29 mouse cellular contexts compared by ENCODE assay signal in the genomic region with DNA sequence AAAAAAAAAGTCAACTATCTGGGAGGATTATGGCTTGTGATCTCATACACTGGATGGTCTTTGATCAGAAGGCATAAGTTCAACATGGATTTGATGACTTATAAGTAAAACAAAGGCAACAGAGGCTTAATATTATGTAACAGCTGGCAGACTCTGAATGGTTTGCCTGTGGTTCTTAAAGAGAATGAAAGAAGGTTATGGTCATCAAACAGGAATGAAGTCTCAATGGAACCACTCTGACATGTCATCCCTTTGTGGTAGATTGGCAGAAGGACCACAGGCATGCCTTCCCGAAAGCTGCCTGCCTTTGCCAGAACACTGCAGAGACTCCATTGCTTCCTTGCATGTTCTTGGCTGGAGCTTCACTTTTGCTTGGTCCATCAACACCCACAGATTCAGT.
DNase-seq lines count a peak whose midpoint lies in the region; ATAC-seq and TF ChIP-seq lines count a peak whose summit lies in the region.
"Had no signal": no experiment of that assay in that cellular context is flagged by ENCODE, and none has a peak within 500 bp of the region (broad histone marks: within the 10 kb centered on the region; RNA-seq: fewer than 3 reads in every experiment).

No protein-coding gene starts in this region.

- TF ChIP-seq CTCF in C2C12 (IDR thresholded peaks at IDR 0.05; ENCODE audit: control insufficient read depth, insufficient read depth, insufficient read length) = no peak
- TF ChIP-seq CTCF in Patski (IDR thresholded peaks at IDR 0.05) = no peak
- no peak for TF ChIP-seq CTCF in gastrocnemius, adult 2 months (IDR thresholded peaks at IDR 0.05)

- H3ac ChIP-seq in C2C12 (ENCODE audit: control insufficient read depth, insufficient read length, low read depth) = no peak overlapping the region

- H3K27me3 ChIP-seq in C2C12 (ENCODE audit: control insufficient read depth, insufficient read depth, insufficient read length) (no peaks in the 10 kb centered on the region), Patski (no peaks in the 10 kb centered on the region)
- H3K27me3 ChIP-seq: CH12.LX; embryonic facial prominence, embryonic 13.5 days; heart, embryonic 12.5 days; heart, embryonic 15.5 days; hindbrain, embryonic 15.5 days; intestine, embryonic 15.5 days had no signal

- H3K79me3 ChIP-seq in C2C12 (ENCODE audit: low read depth) = no peaks in the 10 kb centered on the region

- H3K4me3 ChIP-seq in C2C12 (ENCODE audit: insufficient read depth, poor library complexity, severe bottlenecking) = no peak overlapping the region
- H3K4me3 ChIP-seq in gastrocnemius, adult 2 months = no peak overlapping the region
- H3K4me3 ChIP-seq: embryonic facial prominence, embryonic 10.5 days; embryonic facial prominence, embryonic 13.5 days; erythroblast, embryonic 14.5 days; heart, embryonic 12.5 days; heart, embryonic 15.5 days; hindbrain, embryonic 15.5 days; intestine, embryonic 15.5 days had no signal

- no peaks in the 10 kb centered on the region for H3K36me3 ChIP-seq in C2C12 (ENCODE audit: control insufficient read depth, insufficient read depth)
- H3K36me3 ChIP-seq: embryonic facial prominence, embryonic 10.5 days; embryonic facial prominence, embryonic 13.5 days; G1E; heart, embryonic 12.5 days; heart, embryonic 15.5 days; hindbrain, embryonic 15.5 days; intestine, embryonic 15.5 days had no signal

- no peaks in the 10 kb centered on the region for H3K79me2 ChIP-seq in C2C12 (ENCODE audit: control insufficient read depth, insufficient read depth)

- no peak overlapping the region for H3K27ac ChIP-seq in gastrocnemius, adult 2 months
- H3K27ac ChIP-seq: embryonic facial prominence, embryonic 10.5 days; embryonic facial prominence, embryonic 13.5 days; heart, embryonic 15.5 days; hindbrain, embryonic 15.5 days; intestine, embryonic 15.5 days had no signal

- CTCF ChIA-PET in Patski (lab: Charles Lee) = interaction anchor here (1.0 to 1.8 kb wide), 2 partner anchors 34 to 49 kb away, joined by 3 to 7 read pairs; no protein-coding TSS in a partner anchor

- peak; percentile 11 for DNase-seq in 3134 (ENCODE audit: extremely low read depth, insufficient read length, low spot score)
- DNase-seq in Patski (ENCODE audit: low read depth, low spot score) = peak; percentile 43
- DNase-seq in cerebellum, postnatal 25 days = no peak
- DNase-seq in cerebellum, adult 11-12 months = no peak
- no peak for DNase-seq in gastrocnemius, adult 2 months
- DNase-seq: adrenal gland, postnatal 10 days; adrenal gland, postnatal 36 days; cerebellum, adult 2 months; cerebellum, adult 9-11 months; cerebellum, postnatal 36 days; embryo, embryonic 11 days; forebrain, postnatal 0 days; gastrocnemius, postnatal 25 days; heart, adult 18-20 months; heart, postnatal 10 days; heart, postnatal 4 days; kidney, adult 11 months; kidney, adult 8-10 months had no signal

- in situ Hi-C loops in Patski (cut with MboI; ENCODE audit: low pct_unique_long_range_greater_than_20kb) = no loop called here

- no peak for ATAC-seq in Patski
- ATAC-seq: forebrain, embryonic 14.5 days; forebrain, postnatal 0 days; intestine, embryonic 15.5 days had no signal

- POLR2A ChIA-PET in Patski (lab: Charles Lee) = no interaction called here

- intact Hi-C loops in gastrocnemius, adult 2 months (cut with DNase I) = no loop called here

TF ChIP-seq in C2C12, 6 proteins besides CTCF, POLR2A, EP300 and RAD21:
- TF ChIP-seq MAX (IDR thresholded peaks at IDR 0.05) = peak; percentile 78
- no peak for TF ChIP-seq FOSL1 (IDR thresholded peaks at IDR 0.05; ENCODE audit: insufficient read depth, low read length, poor library complexity, severe bottlenecking)
- peak; percentile 77 for TF ChIP-seq MYOD1 (IDR thresholded peaks at IDR 0.05; ENCODE audit: control insufficient read depth, insufficient read length, low read depth)
- no peak for TF ChIP-seq MYOG (IDR thresholded peaks at IDR 0.05; ENCODE audit: control insufficient read depth, extremely low read depth, insufficient read length)
- peak; percentile 75 for TF ChIP-seq CEBPB (IDR thresholded peaks at IDR 0.05; ENCODE audit: low read depth)
- TF ChIP-seq USF1 (IDR thresholded peaks at IDR 0.05; ENCODE audit: low read depth) = no peak
TF ChIP-seq in C2C12: peak in this region for 3.

Comparison
In these comparisons a context has a peak if more than half of its experiments do, and no peak if none do; other contexts are left out.
1. DNase-seq: peak in 3134 (single experiment) and Patski (single experiment); none in cerebellum, postnatal 25 days (0 of 2), cerebellum, adult 11-12 months (single experiment) and gastrocnemius, adult 2 months (single experiment).